Mouse (Mus musculus): ENCODE measurements around the gene Cemip2. TPM values are rescaled to one million over a fixed set of nuclear protein-coding genes. Genes with fewer than 3 reads are reported as not detected.

The Cemip2 gene
- polyA plus RNA-seq, 1 experiment from 2014 or later = 31.8 TPM

GRCm38 (mm10) chr19:21785132-21785528 is 7.0 kb downstream of the Cemip2 start:
- Histone ChIP-seq H3K9me3 (ENCODE audit: control insufficient read depth, low read length) (no peaks in the 10 kb centered on the region), H3K4me1 (replicated peaks; ENCODE audit: control insufficient read depth, insufficient read depth, low read length) (peaks cover 17% of the 10 kb centered on the region), H3K4me2 (ENCODE audit: low read depth, low read length) (no peak overlapping the region), H3K27me3 (ENCODE audit: control insufficient read depth, insufficient read depth, low read depth, low read length) (no peaks in the 10 kb centered on the region), H3K27ac (ENCODE audit: low read length) (no peak overlapping the region), H3K4me3 (ENCODE audit: low read length) (no peak overlapping the region), H3K9ac (ENCODE audit: low read length) (no peak overlapping the region), H3K36me3 (ENCODE audit: control insufficient read depth, insufficient read depth, low read length) (no peaks in the 10 kb centered on the region)
- 26% methylated on average over 3 of the region's 3 CpGs for WGBS
- no peak for ATAC-seq (ENCODE audit: low read depth)

- Histone ChIP-seq H3K4me1 (replicated peaks; ENCODE audit: control insufficient read depth, insufficient read depth, low read length) (peaks cover 7% of the 10 kb centered on the region), H3K4me2 (ENCODE audit: low read depth, low read length) (no peak overlapping the region), H3K36me3 (ENCODE audit: control insufficient read depth, insufficient read depth, low read length) (no peaks in the 10 kb centered on the region), H3K9ac (ENCODE audit: low read length) (no peak overlapping the region), H3K27me3 (ENCODE audit: control insufficient read depth, insufficient read depth, low read depth, low read length) (no peaks in the 10 kb centered on the region), H3K4me3 (ENCODE audit: low read length) (no peak overlapping the region), H3K9me3 (ENCODE audit: control insufficient read depth, low read length) (no peaks in the 10 kb centered on the region), H3K27ac (ENCODE audit: low read length) (no peak overlapping the region)
- no peak for ATAC-seq (ENCODE audit: low read depth)
- 77% methylated on average over 6 of the region's 6 CpGs for WGBS
These were observed 8.9 kb downstream of the Cemip2 start for GRCm38 (mm10) chr19:21787004-21787480.

GRCm38 (mm10) chr19:21788999-21789398 is 10.9 kb downstream of the Cemip2 start:
- Histone ChIP-seq H3K4me1 (replicated peaks; ENCODE audit: control insufficient read depth, insufficient read depth, low read length) (peaks cover 7% of the 10 kb centered on the region), H3K4me2 (ENCODE audit: low read depth, low read length) (no peak overlapping the region), H3K27ac (ENCODE audit: low read length) (no peak overlapping the region)

GRCm38 (mm10) chr19:21789676-21790075 is 11.5 kb downstream of the Cemip2 start:
- WGBS = 65% methylated on average over 6 of the region's 6 CpGs
- Histone ChIP-seq H3K27me3 (ENCODE audit: control insufficient read depth, insufficient read depth, low read depth, low read length) (no peaks in the 10 kb centered on the region), H3K4me3 (ENCODE audit: low read length) (no peak overlapping the region), H3K36me3 (ENCODE audit: control insufficient read depth, insufficient read depth, low read length) (0 out of 2 replicates have a peak, but pooled peaks cover 2% of the 10 kb centered on the region), H3K9me3 (ENCODE audit: control insufficient read depth, low read length) (no peaks in the 10 kb centered on the region), H3K9ac (ENCODE audit: low read length) (no peak overlapping the region), H3K27ac (ENCODE audit: low read length) (no peak overlapping the region), H3K4me2 (ENCODE audit: low read depth, low read length) (no peak overlapping the region), H3K4me1 (replicated peaks; ENCODE audit: control insufficient read depth, insufficient read depth, low read length) (peaks cover 2% of the 10 kb centered on the region)
- ATAC-seq (ENCODE audit: low read depth) = 0 out of 2 replicates have a peak, but pooled peaks have one; percentile 20

More at GRCm38 (mm10) chr19:21788999-21789398, 10.9 kb downstream of the Cemip2 start:
- 0 out of 2 replicates have a peak, but pooled peaks cover under 1% of the 10 kb centered on the region for H3K36me3 ChIP-seq (ENCODE audit: control insufficient read depth, insufficient read depth, low read length)
- H3K27me3 ChIP-seq (ENCODE audit: control insufficient read depth, insufficient read depth, low read depth, low read length) = no peaks in the 10 kb centered on the region
- no peaks in the 10 kb centered on the region for H3K9me3 ChIP-seq (ENCODE audit: control insufficient read depth, low read length)
- no peak overlapping the region for H3K9ac ChIP-seq (ENCODE audit: low read length)
- ATAC-seq (ENCODE audit: low read depth) = no peak
- WGBS = 45% methylated on average over 8 of the region's 8 CpGs
- H3K4me3 ChIP-seq (ENCODE audit: low read length) = no peak overlapping the region

- H3K27ac ChIP-seq (ENCODE audit: low read length) = no peak overlapping the region
- 83% methylated on average over 3 of the region's 3 CpGs for WGBS
- H3K36me3 ChIP-seq (ENCODE audit: control insufficient read depth, insufficient read depth, low read length) = peaks cover 4% of the 10 kb centered on the region; the same call in 1 of the 2 replicates
- no peak overlapping the region for H3K9ac ChIP-seq (ENCODE audit: low read length)
- no peaks in the 10 kb centered on the region for H3K27me3 ChIP-seq (ENCODE audit: control insufficient read depth, insufficient read depth, low read depth, low read length)
- no peak overlapping the region for H3K4me3 ChIP-seq (ENCODE audit: low read length)
- no peak for ATAC-seq (ENCODE audit: low read depth)
- H3K4me2 ChIP-seq (ENCODE audit: low read depth, low read length) = no peak overlapping the region
- H3K4me1 ChIP-seq (replicated peaks; ENCODE audit: control insufficient read depth, insufficient read depth, low read length) = no peaks in the 10 kb centered on the region
- no peaks in the 10 kb centered on the region for H3K9me3 ChIP-seq (ENCODE audit: control insufficient read depth, low read length)
These were observed 13.2 kb downstream of the Cemip2 start for GRCm38 (mm10) chr19:21791386-21791785.

GRCm38 (mm10) chr19:21791826-21792225 is 13.7 kb downstream of the Cemip2 start:
- peaks cover 4% of the 10 kb centered on the region; the same call in 1 of the 2 replicates for H3K36me3 ChIP-seq (ENCODE audit: control insufficient read depth, insufficient read depth, low read length)
- no peak overlapping the region for H3K4me2 ChIP-seq (ENCODE audit: low read depth, low read length)
- no peak for ATAC-seq (ENCODE audit: low read depth)
- H3K9ac ChIP-seq (ENCODE audit: low read length) = no peak overlapping the region
- H3K4me1 ChIP-seq (replicated peaks; ENCODE audit: control insufficient read depth, insufficient read depth, low read length) = no peaks in the 10 kb centered on the region
- H3K27me3 ChIP-seq (ENCODE audit: control insufficient read depth, insufficient read depth, low read depth, low read length) = no peaks in the 10 kb centered on the region
- H3K4me3 ChIP-seq (ENCODE audit: low read length) = no peak overlapping the region
- H3K9me3 ChIP-seq (ENCODE audit: control insufficient read depth, low read length) = no peaks in the 10 kb centered on the region
- 90% methylated on average over 4 of the region's 4 CpGs for WGBS
- no peak overlapping the region for H3K27ac ChIP-seq (ENCODE audit: low read length)

- Histone ChIP-seq H3K27me3 (ENCODE audit: control insufficient read depth, insufficient read depth, low read depth, low read length) (no peaks in the 10 kb centered on the region), H3K4me2 (ENCODE audit: low read depth, low read length) (no peak overlapping the region), H3K4me3 (ENCODE audit: low read length) (no peak overlapping the region), H3K27ac (ENCODE audit: low read length) (no peak overlapping the region), H3K9ac (ENCODE audit: low read length) (no peak overlapping the region), H3K36me3 (ENCODE audit: control insufficient read depth, insufficient read depth, low read length) (peaks cover 8% of the 10 kb centered on the region; the same call in 1 of the 2 replicates), H3K4me1 (replicated peaks; ENCODE audit: control insufficient read depth, insufficient read depth, low read length) (no peaks in the 10 kb centered on the region), H3K9me3 (ENCODE audit: control insufficient read depth, low read length) (no peaks in the 10 kb centered on the region)
- WGBS = 93% methylated on average over 26 of the region's 26 CpGs
- ATAC-seq (ENCODE audit: low read depth) = no peak
These were observed 14.5 kb downstream of the Cemip2 start for GRCm38 (mm10) chr19:21792587-21793175.

GRCm38 (mm10) chr19:21794569-21794968 is 16.4 kb downstream of the Cemip2 start:
- no peaks in the 10 kb centered on the region for H3K27me3 ChIP-seq (ENCODE audit: control insufficient read depth, insufficient read depth, low read depth, low read length)
- H3K4me3 ChIP-seq (ENCODE audit: low read length) = no peak overlapping the region
- WGBS = 94% methylated on average over 3 of the region's 3 CpGs
- no peak for ATAC-seq (ENCODE audit: low read depth)
- no peak overlapping the region for H3K4me2 ChIP-seq (ENCODE audit: low read depth, low read length)
- peaks cover 9% of the 10 kb centered on the region; the same call in 1 of the 2 replicates for H3K4me1 ChIP-seq (replicated peaks; ENCODE audit: control insufficient read depth, insufficient read depth, low read length)
- no peak overlapping the region for H3K27ac ChIP-seq (ENCODE audit: low read length)
- no peaks in the 10 kb centered on the region for H3K9me3 ChIP-seq (ENCODE audit: control insufficient read depth, low read length)
- H3K36me3 ChIP-seq (ENCODE audit: control insufficient read depth, insufficient read depth, low read length) = peaks cover 15% of the 10 kb centered on the region; the same call in 1 of the 2 replicates
- no peak overlapping the region for H3K9ac ChIP-seq (ENCODE audit: low read length)

GRCm38 (mm10) chr19:21796333-21796732 is 18.2 kb downstream of the Cemip2 start:
- Histone ChIP-seq H3K4me1 (replicated peaks; ENCODE audit: control insufficient read depth, insufficient read depth, low read length) (peaks cover 11% of the 10 kb centered on the region; the same call in 1 of the 2 replicates), H3K27ac (ENCODE audit: low read length) (no peak overlapping the region), H3K36me3 (ENCODE audit: control insufficient read depth, insufficient read depth, low read length) (peaks cover 20% of the 10 kb centered on the region; the same call in 1 of the 2 replicates), H3K4me3 (ENCODE audit: low read length) (no peak overlapping the region), H3K9me3 (ENCODE audit: control insufficient read depth, low read length) (no peaks in the 10 kb centered on the region), H3K27me3 (ENCODE audit: control insufficient read depth, insufficient read depth, low read depth, low read length) (no peaks in the 10 kb centered on the region), H3K9ac (ENCODE audit: low read length) (no peak overlapping the region), H3K4me2 (ENCODE audit: low read depth, low read length) (no peak overlapping the region)
- ATAC-seq (ENCODE audit: low read depth) = no peak
- 79% methylated on average over 5 of the region's 5 CpGs for WGBS

Measured in lung, embryonic 16.5 days (tissue).